Mouse (Mus musculus) forebrain, embryonic 12.5 days (tissue): ENCODE results near the gene Dhx33. TPM values are rescaled to one million over a fixed set of nuclear protein-coding genes. Genes with fewer than 3 reads are reported as not detected.

Experiments used
- ATAC-seq: fragments of 200-750 bp; cut with Nextera tagmentation; 2 replicates; pipeline ENCODE4 v1.8.0; 2017; ENCODE audit warnings: moderate TSS enrichment; ENCODE audit not compliant: low FRiP score
- H3K27ac ChIP-seq: fragments of 300-500 bp; sonication (generic); 2 replicates; pipeline ENCODE4 v1.5.1; 2016; ENCODE audit warnings: mild to moderate bottlenecking
- H3K27me3 ChIP-seq: fragments of 300-500 bp; sonication (generic); 2 replicates; pipeline ENCODE4 v1.6.1; 2016; ENCODE audit warnings: mild to moderate bottlenecking
- H3K36me3 ChIP-seq: fragments of 300-500 bp; sonication (generic); replicated peaks from 2 replicates; pipeline ENCODE4 v1.6.1; 2016; ENCODE audit warnings: mild to moderate bottlenecking
- H3K4me1 ChIP-seq: fragments of 300-500 bp; sonication (generic); 2 replicates; pipeline ENCODE4 v1.6.1; 2016
- H3K4me2 ChIP-seq: fragments of 300-500 bp; sonication (generic); 2 replicates; pipeline ENCODE4 v1.6.1; 2016; ENCODE audit warnings: mild to moderate bottlenecking, moderate library complexity
- H3K4me3 ChIP-seq: fragments of 300-500 bp; sonication (generic); replicated peaks from 2 replicates; pipeline ENCODE4 v1.5.1; 2016; ENCODE audit warnings: mild to moderate bottlenecking
- H3K9ac ChIP-seq: fragments of 300-500 bp; sonication (generic); 2 replicates; pipeline ENCODE4 v1.6.1; 2016; ENCODE audit warnings: mild to moderate bottlenecking
- H3K9me3 ChIP-seq: fragments of 300-500 bp; sonication (generic); 2 replicates; pipeline ENCODE4 v1.6.1; 2016
- WGBS: fragments of 180-500 bp; shearing (Covaris S2); methylation state at CpG from one replicate; pipeline ENCODE4 v1.1.7; 2016; 5-methylcytosine and 5-hydroxymethylcytosine counted together
- polyA plus RNA-seq: library from polyadenylated mRNA; unstranded; fragments of >200 nt; fragmentation: Nextera tagmentation; extraction: Ambion mirVana; gene quantifications from 2 replicates; pipeline ENCODE4 v1.2.1, GENCODE M21; 2016

Dhx33 gene
- polyA plus RNA-seq, 1 experiment from 2014 or later = 20.9 TPM

- ATAC-seq = no peak
- Histone ChIP-seq H3K36me3 (peaks cover 89% of the 10 kb centered on the region), H3K9me3 (no peaks in the 10 kb centered on the region), H3K4me2 (no peak overlapping the region), H3K27ac (no peak overlapping the region), H3K4me1 (no peaks in the 10 kb centered on the region), H3K4me3 (no peak overlapping the region), H3K27me3 (no peaks in the 10 kb centered on the region), H3K9ac (no peak overlapping the region)
- 94% methylated on average over 4 of the region's 4 CpGs for WGBS
Observed at GRCm38 (mm10) chr11:70944935-70945817, 59.1 kb downstream of the Dhx33 start.

- no peak for ATAC-seq
Observed at GRCm38 (mm10) chr11:70943651-70944050, 60.6 kb downstream of the Dhx33 start.

GRCm38 (mm10) chr11:70942596-70942995 lies 61.6 kb downstream of the Dhx33 start:
- Histone ChIP-seq H3K9ac (no peak overlapping the region), H3K4me3 (no peak overlapping the region), H3K27me3 (no peaks in the 10 kb centered on the region), H3K4me1 (no peaks in the 10 kb centered on the region), H3K27ac (no peak overlapping the region), H3K36me3 (peaks cover 81% of the 10 kb centered on the region), H3K4me2 (no peak overlapping the region), H3K9me3 (no peaks in the 10 kb centered on the region)
- WGBS = 86% methylated on average over 1 of the region's 1 CpGs
- ATAC-seq = no peak

More at GRCm38 (mm10) chr11:70943651-70944050, 60.6 kb downstream of the Dhx33 start:
- Histone ChIP-seq H3K9ac (no peak overlapping the region), H3K4me3 (no peak overlapping the region), H3K36me3 (peaks cover 89% of the 10 kb centered on the region), H3K27me3 (no peaks in the 10 kb centered on the region), H3K4me1 (no peaks in the 10 kb centered on the region), H3K27ac (no peak overlapping the region), H3K9me3 (no peaks in the 10 kb centered on the region), H3K4me2 (no peak overlapping the region)
- WGBS = 92% methylated on average over 7 of the region's 7 CpGs

- Histone ChIP-seq H3K36me3 (peaks cover 62% of the 10 kb centered on the region), H3K9me3 (no peaks in the 10 kb centered on the region), H3K4me1 (no peaks in the 10 kb centered on the region), H3K27me3 (no peaks in the 10 kb centered on the region), H3K9ac (no peak overlapping the region), H3K4me3 (no peak overlapping the region), H3K27ac (no peak overlapping the region), H3K4me2 (no peak overlapping the region)
- ATAC-seq = no peak
- WGBS = 88% methylated on average over 7 of the region's 7 CpGs
Observed at GRCm38 (mm10) chr11:70935316-70935715, 68.9 kb downstream of the Dhx33 start.

Other genes starting within 250 kb of the Dhx33 start
- gene Zfp3, start 240.2 kb downstream of the Dhx33 start, polyA plus RNA-seq = 10.7 and 11.4 TPM in 2 replicates
- gene Scimp, start 191.9 kb downstream of the Dhx33 start, polyA plus RNA-seq = not detected in 2 replicates
- gene Rabep1, start 159.7 kb downstream of the Dhx33 start, polyA plus RNA-seq = 55.2 and 57.7 TPM in 2 replicates
- 158 and 163 TPM in 2 replicates for gene Nup88, start 34.5 kb downstream of the Dhx33 start, polyA plus RNA-seq
- gene Rpain, start 34.2 kb downstream of the Dhx33 start, polyA plus RNA-seq = 83.9 and 89.5 TPM in 2 replicates
- 249 and 252 TPM in 2 replicates for gene C1qbp, start 21.4 kb downstream of the Dhx33 start, polyA plus RNA-seq
- 60.7 and 66.1 TPM in 2 replicates for gene Mis12, start 15.2 kb upstream of the Dhx33 start, polyA plus RNA-seq
- 43.5 and 46.2 TPM in 2 replicates for gene Derl2, start 15.4 kb upstream of the Dhx33 start, polyA plus RNA-seq
- 321 and 327 TPM in 2 replicates for gene 6330403K07Rik, start 29.1 kb upstream of the Dhx33 start, polyA plus RNA-seq
- gene Nlrp1a, start 140.3 kb upstream of the Dhx33 start, polyA plus RNA-seq = 0.09 TPM in 1 of 2 replicates, not detected in the other
- gene Nlrp1b, start 226.3 kb upstream of the Dhx33 start, polyA plus RNA-seq = not detected in 2 replicates